Mouse (Mus musculus): ENCODE results near the gene Dgcr8. TPM values are rescaled to one million over a fixed set of nuclear protein-coding genes. Genes with fewer than 3 reads are reported as not detected.
A peak's percentile ranks its signal among the peaks of the same experiment; 100 is the strongest.

Dgcr8 gene
- 32.7 and 40.0 TPM in 2 replicates for polyA plus RNA-seq (2014; fragmentation: Nextera tagmentation; extraction: Ambion mirVana)

DNA sequence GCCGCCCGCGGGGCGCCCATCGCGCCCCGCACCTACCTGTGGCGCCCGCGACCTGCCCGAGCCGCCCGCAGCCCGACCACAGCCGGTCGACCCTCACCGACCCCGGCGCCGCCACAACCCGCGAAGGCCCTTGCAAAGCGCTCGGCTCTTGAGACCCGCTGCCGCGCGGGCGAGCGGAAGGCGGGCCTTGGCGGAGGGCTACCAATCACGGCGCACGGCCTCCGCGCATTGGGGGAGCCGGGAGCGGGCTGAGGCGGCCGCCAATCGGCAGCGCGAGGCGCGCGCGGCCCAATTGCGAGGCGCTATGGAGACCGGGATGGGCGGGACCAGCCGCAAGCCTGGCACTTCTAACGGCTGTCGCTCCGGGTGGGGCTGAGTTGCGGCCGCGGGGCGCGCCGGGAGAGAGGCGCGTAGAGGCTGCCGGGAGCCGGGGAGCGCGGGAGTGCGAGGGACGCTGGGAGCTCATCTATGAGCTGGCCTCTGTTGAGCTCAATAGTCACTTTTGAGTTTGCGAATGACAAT lies at the start of gene Dgcr8:
TSS of gene Dgcr8 (minus strand) at position 180 of the 522 bp plus-strand sequence.
- peak within 1 kb of the TSS; percentile 75 for H3K4me3 ChIP-seq (replicated peaks; ENCODE audit: low read depth, low read length)
- peak; percentile 100 for ATAC-seq (ENCODE audit: low FRiP score, low TSS enrichment)
- H3K27ac ChIP-seq (replicated peaks; ENCODE audit: low read depth, low read length), result peak within 1 kb of the TSS; percentile 88
- no peaks in the 10 kb centered on the region for H3K9me3 ChIP-seq (ENCODE audit: control insufficient read depth, low read length)
- H3K4me2 ChIP-seq (ENCODE audit: low read length), result peak within 1 kb of the TSS; percentile 98
- no peaks in the 10 kb centered on the region for H3K27me3 ChIP-seq (ENCODE audit: control insufficient read depth, insufficient read depth, low read length)
- H3K36me3 ChIP-seq (ENCODE audit: control insufficient read depth, insufficient read depth, low read length), result peaks cover 4% of the 10 kb centered on the region
- peak; percentile 100 for DNase-seq
- under 1% methylated on average over 70 of the region's 71 CpGs for WGBS
- peaks cover 21% of the 10 kb centered on the region for H3K4me1 ChIP-seq (ENCODE audit: control insufficient read depth, insufficient read depth, low read length)
- H3K9ac ChIP-seq (replicated peaks; ENCODE audit: low read length), result peak within 1 kb of the TSS; percentile 90

DNA sequence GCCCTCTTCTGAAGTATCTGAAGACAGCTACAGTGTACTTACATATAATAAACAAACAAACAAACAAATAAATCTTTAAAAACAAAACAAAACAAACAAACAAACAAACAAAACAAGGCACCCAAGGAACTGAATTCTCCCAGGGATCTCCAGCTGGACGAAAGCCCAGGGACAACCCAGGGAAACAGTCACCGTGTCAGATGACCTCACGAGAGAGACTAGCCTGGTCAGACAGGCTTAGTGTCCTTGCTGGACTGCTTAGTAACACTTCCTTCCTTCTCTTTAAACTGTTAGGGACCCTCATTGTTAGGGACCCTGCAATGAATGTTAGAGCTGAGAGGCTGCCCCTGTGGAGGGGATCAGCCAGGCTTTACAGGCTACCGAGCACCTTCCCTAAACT lies 48.2 kb upstream of the Dgcr8 start:
- no peak overlapping the region for H3K4me2 ChIP-seq (ENCODE audit: low read length)
- WGBS, result 96% methylated on average over 4 of the region's 4 CpGs
- no peak overlapping the region for H3K9ac ChIP-seq (replicated peaks; ENCODE audit: low read length)
- DNase-seq (no peak), ATAC-seq (ENCODE audit: low FRiP score, low TSS enrichment) (no peak)
- H3K27me3 ChIP-seq (ENCODE audit: control insufficient read depth, insufficient read depth, low read length), result no peaks in the 10 kb centered on the region
- H3K4me1 ChIP-seq (ENCODE audit: control insufficient read depth, insufficient read depth, low read length), result peaks cover 4% of the 10 kb centered on the region; the same call in 1 of the 2 replicates
- no peaks in the 10 kb centered on the region for H3K9me3 ChIP-seq (ENCODE audit: control insufficient read depth, low read length)
- peaks cover 13% of the 10 kb centered on the region; the same call in 1 of the 2 replicates for H3K36me3 ChIP-seq (ENCODE audit: control insufficient read depth, insufficient read depth, low read length)
- no peak overlapping the region for H3K4me3 ChIP-seq (replicated peaks; ENCODE audit: low read depth, low read length)
- no peak overlapping the region for H3K27ac ChIP-seq (replicated peaks; ENCODE audit: low read depth, low read length)

DNA sequence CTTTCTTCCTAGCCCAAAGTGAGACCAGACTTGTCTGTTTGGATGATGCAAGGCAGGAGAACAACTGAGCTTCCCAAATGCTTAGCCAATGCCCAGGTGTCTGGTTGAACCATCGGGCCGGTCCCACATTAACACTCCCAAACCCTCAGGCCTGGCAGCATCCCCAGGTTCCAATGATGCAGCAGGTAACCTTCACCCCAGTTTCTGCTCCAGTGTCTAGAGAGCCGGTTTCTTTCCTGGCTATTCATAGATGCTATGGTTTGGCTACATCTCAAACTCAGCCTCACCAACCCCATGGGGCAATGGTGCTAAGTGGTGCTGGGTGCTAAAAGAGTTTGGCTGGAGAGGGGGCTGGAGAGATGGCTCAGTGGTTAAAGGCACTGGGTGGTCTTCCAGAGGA lies 46.9 kb upstream of the Dgcr8 start:
- H3K9ac ChIP-seq (replicated peaks; ENCODE audit: low read length), result no peak overlapping the region
- DNase-seq (no peak), ATAC-seq (ENCODE audit: low FRiP score, low TSS enrichment) (no peak)
- H3K36me3 ChIP-seq (ENCODE audit: control insufficient read depth, insufficient read depth, low read length), result peaks cover 13% of the 10 kb centered on the region; the same call in 1 of the 2 replicates
- no peak overlapping the region for H3K4me2 ChIP-seq (ENCODE audit: low read length)
- no peaks in the 10 kb centered on the region for H3K27me3 ChIP-seq (ENCODE audit: control insufficient read depth, insufficient read depth, low read length)
- WGBS, result 91% methylated on average over 3 of the region's 3 CpGs
- H3K9me3 ChIP-seq (ENCODE audit: control insufficient read depth, low read length), result no peaks in the 10 kb centered on the region
- no peak overlapping the region for H3K27ac ChIP-seq (replicated peaks; ENCODE audit: low read depth, low read length)
- H3K4me1 ChIP-seq (ENCODE audit: control insufficient read depth, insufficient read depth, low read length), result 0 out of 2 replicates have a peak, but pooled peaks cover 4% of the 10 kb centered on the region
- H3K4me3 ChIP-seq (replicated peaks; ENCODE audit: low read depth, low read length), result no peak overlapping the region

DNA sequence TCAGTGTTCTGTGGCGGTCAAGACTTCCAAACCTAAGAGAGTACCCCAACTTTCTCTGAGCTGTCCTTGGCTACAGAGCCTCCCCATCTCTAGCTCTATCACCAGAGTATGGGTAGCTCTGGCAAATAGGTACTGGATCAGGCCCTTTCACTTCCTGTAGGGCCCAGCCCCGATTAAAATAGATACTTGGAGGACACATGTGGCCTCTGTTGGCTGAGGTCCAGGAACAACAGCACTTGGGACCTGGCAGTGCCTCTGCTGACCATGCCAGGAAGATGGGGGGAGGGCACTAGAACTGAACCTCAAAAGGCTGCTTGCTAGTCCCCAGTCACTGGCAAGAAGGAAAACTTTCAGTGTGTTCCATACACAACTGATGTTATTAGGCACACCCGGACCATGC lies 44.9 kb upstream of the Dgcr8 start:
- H3K27ac ChIP-seq (replicated peaks; ENCODE audit: low read depth, low read length), result no peak overlapping the region
- H3K4me2 ChIP-seq (ENCODE audit: low read length), result no peak overlapping the region
- H3K9ac ChIP-seq (replicated peaks; ENCODE audit: low read length), result no peak overlapping the region
- H3K4me3 ChIP-seq (replicated peaks; ENCODE audit: low read depth, low read length), result no peak overlapping the region
- H3K36me3 ChIP-seq (ENCODE audit: control insufficient read depth, insufficient read depth, low read length), result peaks cover 13% of the 10 kb centered on the region; the same call in 1 of the 2 replicates
- DNase-seq (no peak), ATAC-seq (ENCODE audit: low FRiP score, low TSS enrichment) (no peak)
- WGBS, result 90% methylated on average over 3 of the region's 3 CpGs
- no peaks in the 10 kb centered on the region for H3K9me3 ChIP-seq (ENCODE audit: control insufficient read depth, low read length)
- H3K27me3 ChIP-seq (ENCODE audit: control insufficient read depth, insufficient read depth, low read length), result no peaks in the 10 kb centered on the region
- H3K4me1 ChIP-seq (ENCODE audit: control insufficient read depth, insufficient read depth, low read length), result no peaks in the 10 kb centered on the region

DNA sequence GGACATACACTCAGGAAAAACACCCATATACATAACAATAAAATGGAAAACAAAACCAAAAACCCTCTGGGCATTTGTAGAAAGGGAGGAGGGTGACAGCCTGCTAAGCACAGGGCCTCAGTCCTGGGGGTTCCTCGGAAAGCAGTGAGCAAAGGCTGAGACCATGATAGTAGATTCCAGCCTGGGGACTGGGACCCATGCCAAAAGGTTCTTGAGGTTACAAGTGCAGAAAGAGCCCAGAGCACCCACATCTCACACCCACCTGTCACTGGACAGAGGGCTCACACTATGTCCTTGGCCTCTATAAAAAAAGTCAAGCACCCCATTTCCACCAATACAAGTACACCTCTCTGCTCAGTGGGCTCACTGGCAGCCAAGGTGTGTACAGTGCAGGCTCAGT lies 39.5 kb upstream of the Dgcr8 start:
- Histone ChIP-seq H3K9ac (replicated peaks; ENCODE audit: low read length) (no peak overlapping the region), H3K4me1 (ENCODE audit: control insufficient read depth, insufficient read depth, low read length) (no peaks in the 10 kb centered on the region), H3K36me3 (ENCODE audit: control insufficient read depth, insufficient read depth, low read length) (peaks cover 16% of the 10 kb centered on the region; the same call in 1 of the 2 replicates), H3K9me3 (ENCODE audit: control insufficient read depth, low read length) (no peaks in the 10 kb centered on the region), H3K4me2 (ENCODE audit: low read length) (no peak overlapping the region), H3K27me3 (ENCODE audit: control insufficient read depth, insufficient read depth, low read length) (no peaks in the 10 kb centered on the region), H3K27ac (replicated peaks; ENCODE audit: low read depth, low read length) (no peak overlapping the region), H3K4me3 (replicated peaks; ENCODE audit: low read depth, low read length) (no peak overlapping the region)
- ATAC-seq (ENCODE audit: low FRiP score, low TSS enrichment) (no peak), DNase-seq (no peak)
- 81% methylated on average over 1 of the region's 1 CpGs for WGBS

DNA sequence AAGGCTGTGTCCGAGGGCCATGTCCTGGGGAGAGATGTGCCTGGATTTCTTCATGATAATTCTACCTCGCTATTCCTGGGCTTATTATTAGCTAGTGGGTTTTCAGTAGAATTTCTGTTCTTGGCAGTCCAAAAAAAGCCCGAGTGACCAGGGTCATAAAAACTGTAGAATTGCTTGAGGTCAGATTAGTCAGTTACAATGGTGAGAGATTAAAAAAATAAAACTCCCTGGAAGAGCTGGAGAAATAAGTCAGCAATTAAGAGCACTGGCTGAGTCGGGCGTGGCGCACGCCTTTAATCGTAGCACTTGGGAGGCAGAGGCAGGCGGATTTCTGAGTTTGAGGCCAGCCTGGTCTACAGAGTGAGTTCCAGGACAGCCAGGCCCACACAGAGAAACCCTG lies 38.9 kb upstream of the Dgcr8 start:
- 93% methylated on average over 9 of the region's 9 CpGs for WGBS
- no peak overlapping the region for H3K4me2 ChIP-seq (ENCODE audit: low read length)
- H3K4me3 ChIP-seq (replicated peaks; ENCODE audit: low read depth, low read length), result no peak overlapping the region
- no peaks in the 10 kb centered on the region for H3K4me1 ChIP-seq (ENCODE audit: control insufficient read depth, insufficient read depth, low read length)
- H3K27me3 ChIP-seq (ENCODE audit: control insufficient read depth, insufficient read depth, low read length), result no peaks in the 10 kb centered on the region
- peaks cover 16% of the 10 kb centered on the region for H3K36me3 ChIP-seq (ENCODE audit: control insufficient read depth, insufficient read depth, low read length)
- DNase-seq (no peak), ATAC-seq (ENCODE audit: low FRiP score, low TSS enrichment) (no peak)
- H3K9me3 ChIP-seq (ENCODE audit: control insufficient read depth, low read length), result no peaks in the 10 kb centered on the region
- no peak overlapping the region for H3K27ac ChIP-seq (replicated peaks; ENCODE audit: low read depth, low read length)
- no peak overlapping the region for H3K9ac ChIP-seq (replicated peaks; ENCODE audit: low read length)

DNA sequence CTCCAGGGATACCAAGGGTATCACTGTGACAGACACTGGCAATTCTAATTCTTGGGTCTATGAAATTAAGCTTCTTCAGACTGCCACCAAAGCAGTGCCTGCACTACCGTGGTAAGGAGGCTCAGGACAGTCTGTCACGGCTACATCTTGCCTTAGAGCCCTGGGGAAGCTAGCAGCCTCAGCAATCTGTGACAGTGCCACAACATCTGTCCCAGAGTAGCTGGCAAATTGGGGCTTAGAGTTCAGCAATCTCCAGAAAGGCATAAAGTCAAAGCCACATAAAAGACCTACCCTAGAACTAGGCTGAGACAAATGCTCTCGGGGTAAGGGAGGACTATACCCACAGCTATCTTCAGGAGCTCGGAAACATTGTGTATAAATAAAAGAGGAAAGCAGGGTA lies 36.7 kb upstream of the Dgcr8 start:
- Histone ChIP-seq H3K9ac (replicated peaks; ENCODE audit: low read length) (no peak overlapping the region), H3K36me3 (ENCODE audit: control insufficient read depth, insufficient read depth, low read length) (peaks cover 26% of the 10 kb centered on the region), H3K4me2 (ENCODE audit: low read length) (no peak overlapping the region), H3K27ac (replicated peaks; ENCODE audit: low read depth, low read length) (no peak overlapping the region), H3K4me3 (replicated peaks; ENCODE audit: low read depth, low read length) (no peak overlapping the region), H3K4me1 (ENCODE audit: control insufficient read depth, insufficient read depth, low read length) (no peaks in the 10 kb centered on the region), H3K27me3 (ENCODE audit: control insufficient read depth, insufficient read depth, low read length) (no peaks in the 10 kb centered on the region), H3K9me3 (ENCODE audit: control insufficient read depth, low read length) (no peaks in the 10 kb centered on the region)
- DNase-seq (no peak), ATAC-seq (ENCODE audit: low FRiP score, low TSS enrichment) (no peak)
- WGBS, result 85% methylated on average over 4 of the region's 4 CpGs

DNA sequence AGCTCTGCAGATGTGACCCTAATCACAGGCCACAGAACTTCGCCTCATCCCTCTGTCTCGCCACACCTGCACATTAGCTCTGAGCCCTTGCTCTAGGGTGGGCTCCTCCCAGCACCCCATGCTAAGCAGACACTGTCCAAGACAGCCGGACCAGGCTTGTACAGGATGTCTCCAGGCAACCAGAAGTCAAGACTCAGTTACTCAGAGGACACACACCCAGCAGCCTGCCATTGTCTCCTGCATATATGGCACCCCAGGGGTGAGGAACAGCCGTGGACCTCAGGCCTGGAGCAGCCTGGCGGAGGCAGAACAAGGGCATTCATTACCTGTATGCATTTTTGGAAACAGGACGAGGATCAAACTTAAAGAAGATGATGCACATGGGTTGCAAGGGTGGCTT lies 35.0 kb upstream of the Dgcr8 start:
- Histone ChIP-seq H3K4me1 (ENCODE audit: control insufficient read depth, insufficient read depth, low read length) (no peaks in the 10 kb centered on the region), H3K27ac (replicated peaks; ENCODE audit: low read depth, low read length) (no peak overlapping the region), H3K36me3 (ENCODE audit: control insufficient read depth, insufficient read depth, low read length) (peaks cover 30% of the 10 kb centered on the region), H3K27me3 (ENCODE audit: control insufficient read depth, insufficient read depth, low read length) (no peaks in the 10 kb centered on the region), H3K9me3 (ENCODE audit: control insufficient read depth, low read length) (no peaks in the 10 kb centered on the region), H3K4me3 (replicated peaks; ENCODE audit: low read depth, low read length) (no peak overlapping the region), H3K4me2 (ENCODE audit: low read length) (no peak overlapping the region), H3K9ac (replicated peaks; ENCODE audit: low read length) (no peak overlapping the region)
- no peak for ATAC-seq (ENCODE audit: low FRiP score, low TSS enrichment)
- 76% methylated on average over 6 of the region's 6 CpGs for WGBS
- no peak for DNase-seq

DNA sequence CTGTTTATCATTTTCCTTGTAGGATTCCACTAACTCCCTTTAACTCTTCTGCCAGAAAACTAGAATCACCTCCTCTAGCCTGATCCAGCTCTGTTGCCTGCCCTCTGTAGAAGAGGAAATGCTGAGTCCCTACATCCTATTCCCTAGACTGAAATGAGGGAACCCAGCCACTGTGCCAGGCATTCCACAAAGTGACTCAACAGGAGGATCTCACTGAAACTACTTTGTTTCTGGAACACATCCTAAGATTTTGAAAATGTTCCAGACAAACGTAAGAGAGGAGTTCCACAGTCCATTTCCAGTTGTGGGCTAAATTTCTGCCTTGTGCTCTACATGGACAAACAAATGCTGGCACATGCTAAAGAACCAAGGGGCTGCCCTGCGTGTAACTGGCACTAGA lies 34.4 kb upstream of the Dgcr8 start:
- Histone ChIP-seq H3K27me3 (ENCODE audit: control insufficient read depth, insufficient read depth, low read length) (no peaks in the 10 kb centered on the region), H3K9ac (replicated peaks; ENCODE audit: low read length) (no peak overlapping the region), H3K4me1 (ENCODE audit: control insufficient read depth, insufficient read depth, low read length) (no peaks in the 10 kb centered on the region), H3K9me3 (ENCODE audit: control insufficient read depth, low read length) (no peaks in the 10 kb centered on the region), H3K27ac (replicated peaks; ENCODE audit: low read depth, low read length) (no peak overlapping the region), H3K4me2 (ENCODE audit: low read length) (no peak overlapping the region), H3K4me3 (replicated peaks; ENCODE audit: low read depth, low read length) (no peak overlapping the region), H3K36me3 (ENCODE audit: control insufficient read depth, insufficient read depth, low read length) (peaks cover 30% of the 10 kb centered on the region)
- 91% methylated on average over 2 of the region's 2 CpGs for WGBS
- ATAC-seq (ENCODE audit: low FRiP score, low TSS enrichment) (no peak), DNase-seq (no peak)
